Mouse (Mus musculus): ENCODE data around the gene Hsdl1. TPM values are rescaled to one million over a fixed set of nuclear protein-coding genes. Genes with fewer than 3 reads are reported as not detected.

The Hsdl1 gene
- polyA plus RNA-seq, 1 experiment from 2014 or later, result 26.8 TPM

GRCm38 (mm10) chr8:119604398-119604803 lies 29.4 kb upstream of the Hsdl1 start:
- H3K27me3 ChIP-seq (ENCODE audit: insufficient read depth, low read length), result no peaks in the 10 kb centered on the region
- 28% methylated on average over 12 of the region's 12 CpGs for WGBS
- peak overlapping the region; percentile 89 for H3K4me2 ChIP-seq
- H3K9ac ChIP-seq, result peak overlapping the region; percentile 79
- no peaks in the 10 kb centered on the region for H3K9me3 ChIP-seq (ENCODE audit: low read depth, low read length)
- H3K27ac ChIP-seq (ENCODE audit: low read depth), result 0 out of 2 replicates have a peak overlapping the region, but pooled peaks have one; percentile 24
- H3K36me3 ChIP-seq (ENCODE audit: insufficient read depth), result peaks cover 32% of the 10 kb centered on the region
- H3K4me1 ChIP-seq (ENCODE audit: insufficient read depth), result peaks cover 5% of the 10 kb centered on the region
- ATAC-seq (ENCODE audit: insufficient read depth) (peak; percentile 25; the same call in 1 of the 2 replicates), DNase-seq (no peak)
- peak overlapping the region; percentile 75 for H3K4me3 ChIP-seq (ENCODE audit: low read depth, low read length)
- no peak for TF ChIP-seq CTCF (IDR thresholded peaks at IDR 0.05; ENCODE audit: low read depth)

GRCm38 (mm10) chr8:119603771-119604170 lies 28.8 kb upstream of the Hsdl1 start:
- ATAC-seq (ENCODE audit: insufficient read depth) (no peak), DNase-seq (no peak)
- Histone ChIP-seq H3K9ac (peak overlapping the region; percentile 79; the same call in 1 of the 2 replicates), H3K4me1 (ENCODE audit: insufficient read depth) (peaks cover 5% of the 10 kb centered on the region), H3K9me3 (ENCODE audit: low read depth, low read length) (no peaks in the 10 kb centered on the region), H3K27me3 (ENCODE audit: insufficient read depth, low read length) (no peaks in the 10 kb centered on the region), H3K36me3 (ENCODE audit: insufficient read depth) (peaks cover 38% of the 10 kb centered on the region), H3K4me3 (ENCODE audit: low read depth, low read length) (no peak overlapping the region), H3K4me2 (peak overlapping the region; percentile 89), H3K27ac (ENCODE audit: low read depth) (no peak overlapping the region)
- WGBS, result 91% methylated on average over 4 of the region's 4 CpGs
- no peak for TF ChIP-seq CTCF (IDR thresholded peaks at IDR 0.05; ENCODE audit: low read depth)

- no peak for TF ChIP-seq CTCF (IDR thresholded peaks at IDR 0.05; ENCODE audit: low read depth)
- H3K36me3 ChIP-seq (ENCODE audit: insufficient read depth), result 0 out of 2 replicates have a peak, but pooled peaks cover under 1% of the 10 kb centered on the region
- H3K27ac ChIP-seq (ENCODE audit: low read depth), result no peak overlapping the region
- H3K27me3 ChIP-seq (ENCODE audit: insufficient read depth, low read length), result no peaks in the 10 kb centered on the region
- no peak for DNase-seq
- no peaks in the 10 kb centered on the region for H3K9me3 ChIP-seq (ENCODE audit: low read depth, low read length)
- H3K4me1 ChIP-seq (ENCODE audit: insufficient read depth), result no peaks in the 10 kb centered on the region
- H3K9ac ChIP-seq, result no peak overlapping the region
- WGBS, result 90% methylated on average over 7 of the region's 7 CpGs
- no peak for ATAC-seq (ENCODE audit: insufficient read depth)
- no peak overlapping the region for H3K4me2 ChIP-seq
- no peak overlapping the region for H3K4me3 ChIP-seq (ENCODE audit: low read depth, low read length)
These were observed 16.5 kb upstream of the Hsdl1 start for GRCm38 (mm10) chr8:119591456-119591855.

DNA sequence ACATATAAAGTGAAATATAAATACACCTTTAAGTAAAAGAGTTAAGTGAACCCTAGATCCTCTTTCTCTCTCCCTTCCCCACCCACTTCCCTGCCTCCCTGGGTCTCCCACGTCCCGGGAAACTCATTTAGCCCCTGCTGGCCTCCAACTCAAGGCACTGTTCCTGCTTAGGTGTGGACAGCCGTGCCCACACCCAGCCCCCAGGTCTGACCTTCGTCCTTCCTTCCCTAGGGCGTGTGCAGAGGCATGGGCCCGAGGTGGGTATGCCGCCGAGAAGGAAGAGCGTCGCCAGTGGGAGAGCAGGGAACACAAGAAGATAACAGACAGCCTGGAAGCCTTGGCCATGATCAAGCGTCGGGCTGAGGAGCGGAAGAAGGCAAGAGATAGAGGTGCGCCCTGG lies 15.4 kb upstream of the Hsdl1 start:
- Histone ChIP-seq H3K9me3 (ENCODE audit: low read depth, low read length) (no peaks in the 10 kb centered on the region), H3K4me3 (ENCODE audit: low read depth, low read length) (no peak overlapping the region), H3K4me1 (ENCODE audit: insufficient read depth) (no peaks in the 10 kb centered on the region), H3K4me2 (no peak overlapping the region), H3K27ac (ENCODE audit: low read depth) (no peak overlapping the region), H3K36me3 (ENCODE audit: insufficient read depth) (no peaks in the 10 kb centered on the region), H3K27me3 (ENCODE audit: insufficient read depth, low read length) (no peaks in the 10 kb centered on the region), H3K9ac (no peak overlapping the region)
- no peak for DNase-seq
- WGBS, result 60% methylated on average over 14 of the region's 14 CpGs
- no peak for ATAC-seq (ENCODE audit: insufficient read depth)
- TF ChIP-seq CTCF (IDR thresholded peaks at IDR 0.05; ENCODE audit: low read depth), result no peak

- no peaks in the 10 kb centered on the region for H3K27me3 ChIP-seq (ENCODE audit: insufficient read depth, low read length)
- H3K9me3 ChIP-seq (ENCODE audit: low read depth, low read length), result no peaks in the 10 kb centered on the region
- no peak overlapping the region for H3K4me2 ChIP-seq
- no peak overlapping the region for H3K4me3 ChIP-seq (ENCODE audit: low read depth, low read length)
- ATAC-seq (ENCODE audit: insufficient read depth) (no peak), DNase-seq (no peak)
- TF ChIP-seq CTCF (IDR thresholded peaks at IDR 0.05; ENCODE audit: low read depth), result no peak
- no peak overlapping the region for H3K9ac ChIP-seq
- H3K36me3 ChIP-seq (ENCODE audit: insufficient read depth), result no peaks in the 10 kb centered on the region
- no peak overlapping the region for H3K27ac ChIP-seq (ENCODE audit: low read depth)
- WGBS, result 18% methylated on average over 10 of the region's 10 CpGs
- H3K4me1 ChIP-seq (ENCODE audit: insufficient read depth), result no peaks in the 10 kb centered on the region
These were observed 13.9 kb upstream of the Hsdl1 start for GRCm38 (mm10) chr8:119588844-119589243.

GRCm38 (mm10) chr8:119588321-119588720 lies 13.3 kb upstream of the Hsdl1 start:
- Histone ChIP-seq H3K9me3 (ENCODE audit: low read depth, low read length) (no peaks in the 10 kb centered on the region), H3K9ac (no peak overlapping the region), H3K4me1 (ENCODE audit: insufficient read depth) (no peaks in the 10 kb centered on the region), H3K4me3 (ENCODE audit: low read depth, low read length) (no peak overlapping the region), H3K4me2 (no peak overlapping the region), H3K36me3 (ENCODE audit: insufficient read depth) (no peaks in the 10 kb centered on the region), H3K27ac (ENCODE audit: low read depth) (no peak overlapping the region), H3K27me3 (ENCODE audit: insufficient read depth, low read length) (no peaks in the 10 kb centered on the region)
- WGBS, result 54% methylated on average over 4 of the region's 4 CpGs
- ATAC-seq (ENCODE audit: insufficient read depth), result no peak
- TF ChIP-seq CTCF (IDR thresholded peaks at IDR 0.05; ENCODE audit: low read depth), result no peak
- DNase-seq, result no peak

- Histone ChIP-seq H3K27me3 (ENCODE audit: insufficient read depth, low read length) (no peaks in the 10 kb centered on the region), H3K4me2 (peak overlapping the region; percentile 63), H3K4me1 (ENCODE audit: insufficient read depth) (no peaks in the 10 kb centered on the region), H3K9ac (peak overlapping the region; percentile 46), H3K9me3 (ENCODE audit: low read depth, low read length) (no peaks in the 10 kb centered on the region), H3K36me3 (ENCODE audit: insufficient read depth) (no peaks in the 10 kb centered on the region), H3K4me3 (ENCODE audit: low read depth, low read length) (peak overlapping the region; percentile 37), H3K27ac (ENCODE audit: low read depth) (no peak overlapping the region)
- ATAC-seq (ENCODE audit: insufficient read depth) (0 out of 2 replicates have a peak, but pooled peaks have one; percentile 24), DNase-seq (peak; percentile 25)
- 6% methylated on average over 22 of the region's 24 CpGs for WGBS
- no peak for TF ChIP-seq CTCF (IDR thresholded peaks at IDR 0.05; ENCODE audit: low read depth)
These were observed 10.9 kb upstream of the Hsdl1 start for GRCm38 (mm10) chr8:119585901-119586300.

Data from lung, embryonic 14.5 days (tissue).